Mouse (Mus musculus) liver, embryonic 16.5 days (tissue): ENCODE measurements around the gene Rara. TPM values are rescaled to one million over a fixed set of nuclear protein-coding genes. Genes with fewer than 3 reads are reported as not detected.
A peak's percentile ranks its signal among the peaks of the same experiment; 100 is the strongest.

Experiments used
- ATAC-seq: fragments of 200-750 bp; cut with Nextera tagmentation; 2 replicates; pipeline ENCODE4 v1.8.0; 2017; ENCODE audit warnings: low read depth, mild to moderate bottlenecking, moderate number of reproducible peaks, moderate library complexity
- H3K27ac ChIP-seq: fragments of 300-500 bp; sonication (generic); 2 replicates; pipeline ENCODE4 v1.5.1; 2014; ENCODE audit warnings: mild to moderate bottlenecking, low read length
- H3K27me3 ChIP-seq: fragments of 300-500 bp; sonication (generic); 2 replicates; pipeline ENCODE4 v1.6.1; 2014; ENCODE audit warnings: low read depth, low read length, mixed read lengths; ENCODE audit not compliant: control insufficient read depth, insufficient read depth
- H3K36me3 ChIP-seq: fragments of 300-500 bp; sonication (generic); 2 replicates; pipeline ENCODE4 v1.6.1; 2014; ENCODE audit warnings: mild to moderate bottlenecking; ENCODE audit not compliant: control insufficient read depth, insufficient read depth
- H3K4me1 ChIP-seq: fragments of 300-500 bp; sonication (generic); 2 replicates; pipeline ENCODE4 v1.6.1; 2014; ENCODE audit warnings: low read depth, low read length, mixed read lengths; ENCODE audit not compliant: control insufficient read depth
- H3K4me2 ChIP-seq: fragments of 300-500 bp; sonication (generic); 2 replicates; pipeline ENCODE4 v1.6.1; 2014; ENCODE audit warnings: low read depth, low read length, mixed read lengths
- H3K4me3 ChIP-seq: fragments of 300-500 bp; sonication (generic); 2 replicates; pipeline ENCODE4 v1.5.1; 2014; ENCODE audit warnings: low read depth, mild to moderate bottlenecking, low read length
- H3K9ac ChIP-seq: fragments of 300-500 bp; sonication (generic); 2 replicates; pipeline ENCODE4 v1.6.1; 2014; ENCODE audit warnings: low read depth, low read length
- H3K9me3 ChIP-seq: fragments of 300-500 bp; sonication (generic); replicated peaks from 2 replicates; pipeline ENCODE4 v1.6.1; 2016; ENCODE audit warnings: low read length; ENCODE audit not compliant: control insufficient read depth
- WGBS: fragments of 180-500 bp; shearing (Covaris S2); extraction: QIAGEN DNeasy Blood & Tissue Kit; methylation state at CpG from one replicate; pipeline ENCODE4 v1.1.7; 2014; ENCODE audit not compliant: insufficient replicate concordance; 5-methylcytosine and 5-hydroxymethylcytosine counted together
- polyA plus RNA-seq: library from polyadenylated mRNA; unstranded; fragments of >200 nt; fragmentation: Nextera tagmentation; extraction: Ambion mirVana; gene quantifications from 2 replicates; pipeline ENCODE4 v1.2.1, GENCODE M21; 2015

The Rara gene
- polyA plus RNA-seq, 1 experiment from 2014 or later, result 5.4 TPM

GRCm38 (mm10) chr11:98961051-98961592 lies 33.5 kb downstream of the Rara start:
- WGBS, result 2% methylated on average over 18 of the region's 18 CpGs
- no peak for ATAC-seq
- H3K4me3 ChIP-seq, result peak overlapping the region; percentile 67
- H3K4me1 ChIP-seq, result peaks cover 58% of the 10 kb centered on the region
- H3K9ac ChIP-seq, result peak overlapping the region; percentile 53
- H3K4me2 ChIP-seq, result peak overlapping the region; percentile 99
- peak overlapping the region; percentile 78 for H3K27ac ChIP-seq
- H3K9me3 ChIP-seq, result no peaks in the 10 kb centered on the region
- peaks cover 57% of the 10 kb centered on the region for H3K27me3 ChIP-seq
- no peaks in the 10 kb centered on the region for H3K36me3 ChIP-seq

GRCm38 (mm10) chr11:98961766-98962165 lies 34.1 kb downstream of the Rara start:
- Histone ChIP-seq H3K9me3 (no peaks in the 10 kb centered on the region), H3K27me3 (peaks cover 57% of the 10 kb centered on the region), H3K4me3 (peak overlapping the region; percentile 67), H3K9ac (peak overlapping the region; percentile 53; the same call in 1 of the 2 replicates), H3K4me1 (peaks cover 58% of the 10 kb centered on the region), H3K36me3 (no peaks in the 10 kb centered on the region), H3K27ac (no peak overlapping the region), H3K4me2 (peak overlapping the region; percentile 99)
- WGBS, result 6% methylated on average over 8 of the region's 8 CpGs
- ATAC-seq, result no peak

- WGBS, result 6% methylated on average over 12 of the region's 12 CpGs
- Histone ChIP-seq H3K4me3 (peak overlapping the region; percentile 67), H3K4me2 (peak overlapping the region; percentile 99), H3K4me1 (peaks cover 58% of the 10 kb centered on the region), H3K36me3 (no peaks in the 10 kb centered on the region), H3K27me3 (peaks cover 57% of the 10 kb centered on the region), H3K27ac (peak overlapping the region; percentile 67; the same call in 1 of the 2 replicates), H3K9me3 (no peaks in the 10 kb centered on the region), H3K9ac (peak overlapping the region; percentile 39)
- ATAC-seq, result no peak
Measured at GRCm38 (mm10) chr11:98962421-98963095, 34.9 kb downstream of the Rara start.

- peaks cover 57% of the 10 kb centered on the region for H3K27me3 ChIP-seq
- H3K4me3 ChIP-seq, result peak overlapping the region; percentile 49
- H3K9ac ChIP-seq, result peak overlapping the region; percentile 39
- under 1% methylated on average over 31 of the region's 32 CpGs for WGBS
- H3K36me3 ChIP-seq, result no peaks in the 10 kb centered on the region
- peak overlapping the region; percentile 99 for H3K4me2 ChIP-seq
- H3K4me1 ChIP-seq, result peaks cover 58% of the 10 kb centered on the region
- H3K27ac ChIP-seq, result peak overlapping the region; percentile 67
- ATAC-seq, result peak; percentile 66
- H3K9me3 ChIP-seq, result no peaks in the 10 kb centered on the region
Measured at GRCm38 (mm10) chr11:98963191-98964021, 35.8 kb downstream of the Rara start.

GRCm38 (mm10) chr11:98964201-98964615 lies 36.6 kb downstream of the Rara start:
- Histone ChIP-seq H3K36me3 (no peaks in the 10 kb centered on the region), H3K27ac (peak overlapping the region; percentile 67), H3K4me3 (peak overlapping the region; percentile 49), H3K4me2 (peak overlapping the region; percentile 99), H3K9ac (peak overlapping the region; percentile 34; the same call in 1 of the 2 replicates), H3K27me3 (peaks cover 61% of the 10 kb centered on the region), H3K9me3 (no peaks in the 10 kb centered on the region), H3K4me1 (peaks cover 57% of the 10 kb centered on the region)
- 28% methylated on average over 6 of the region's 6 CpGs for WGBS
- ATAC-seq, result no peak

GRCm38 (mm10) chr11:98964616-98965415 lies 37.2 kb downstream of the Rara start:
- Histone ChIP-seq H3K4me3 (no peak overlapping the region), H3K9ac (no peak overlapping the region), H3K27ac (peak overlapping the region; percentile 67; the same call in 1 of the 2 replicates), H3K4me1 (peaks cover 52% of the 10 kb centered on the region), H3K27me3 (peaks cover 65% of the 10 kb centered on the region), H3K36me3 (no peaks in the 10 kb centered on the region), H3K4me2 (peak overlapping the region; percentile 99; the same call in 1 of the 2 replicates), H3K9me3 (no peaks in the 10 kb centered on the region)
- WGBS, result 37% methylated on average over 15 of the region's 15 CpGs
- ATAC-seq, result no peak

- peaks cover 58% of the 10 kb centered on the region for H3K27me3 ChIP-seq
- no peak overlapping the region for H3K4me3 ChIP-seq
- H3K9me3 ChIP-seq, result no peaks in the 10 kb centered on the region
- no peaks in the 10 kb centered on the region for H3K36me3 ChIP-seq
- 35% methylated on average over 11 of the region's 11 CpGs for WGBS
- H3K4me2 ChIP-seq, result no peak overlapping the region
- no peak overlapping the region for H3K27ac ChIP-seq
- no peak for ATAC-seq
- peaks cover 45% of the 10 kb centered on the region for H3K4me1 ChIP-seq
- H3K9ac ChIP-seq, result no peak overlapping the region
Measured at GRCm38 (mm10) chr11:98965416-98966077, 37.9 kb downstream of the Rara start.

GRCm38 (mm10) chr11:98966499-98967141 lies 39.0 kb downstream of the Rara start:
- no peak overlapping the region for H3K9ac ChIP-seq
- H3K4me2 ChIP-seq, result no peak overlapping the region
- H3K27me3 ChIP-seq, result peaks cover 47% of the 10 kb centered on the region
- peaks cover 40% of the 10 kb centered on the region for H3K4me1 ChIP-seq
- H3K4me3 ChIP-seq, result no peak overlapping the region
- H3K27ac ChIP-seq, result no peak overlapping the region
- WGBS, result 29% methylated on average over 9 of the region's 9 CpGs
- no peaks in the 10 kb centered on the region for H3K36me3 ChIP-seq
- ATAC-seq, result no peak
- H3K9me3 ChIP-seq, result no peaks in the 10 kb centered on the region
